Mouse (Mus musculus): ENCODE data around the gene A030005L19Rik.

DNA sequence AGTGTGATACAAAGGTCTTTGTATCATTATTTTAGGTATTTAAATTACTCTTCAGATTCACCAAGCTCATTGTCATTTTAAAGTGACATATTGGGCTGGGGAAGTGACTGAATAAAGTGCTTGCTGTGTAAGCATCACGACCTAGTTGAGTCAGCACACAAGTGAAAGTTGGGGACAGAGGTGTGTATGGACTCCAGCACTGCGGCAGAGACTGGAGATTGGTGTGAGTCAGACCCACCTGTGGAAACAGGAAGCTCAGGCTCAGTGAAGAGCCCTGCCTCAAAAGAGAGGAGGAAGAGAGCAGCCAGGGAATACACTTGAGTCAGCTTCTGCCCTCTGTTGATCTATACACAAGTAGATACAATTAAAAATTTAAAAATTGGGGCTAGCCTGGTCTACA, 34.0 kb upstream of the A030005L19Rik start:
- TF ChIP-seq EP300 (IDR thresholded peaks at IDR 0.05; ENCODE audit: low read depth), result no peak
- no peak for TF ChIP-seq CTCF (IDR thresholded peaks at IDR 0.05; ENCODE audit: low read depth)
